Mouse (Mus musculus) liver, adult 2 months (tissue): ENCODE measurements at regions not wholly inside any gene's neighbourhood (a gene's known extent, or its start where the extent isn't known, plus 50 kb on each side); places are given as distances from the start of the nearest gene placed in this dataset.

Experiments
- CTCF ChIP-seq: fragments of 200-500 bp; IDR thresholded peaks from 2 replicates; pipeline ENCODE4 v1.5.1; 2011; ENCODE audit warnings: low read depth, low read length, control low read depth
- POLR2A ChIP-seq: fragments of 200-500 bp; IDR thresholded peaks from 2 replicates; pipeline ENCODE4 v1.6.1; 2011; ENCODE audit warnings: low read length, control low read depth; ENCODE audit not compliant: insufficient read depth; ENCODE audit errors: extremely low read depth

- TF ChIP-seq CTCF, result no peak
- TF ChIP-seq POLR2A, result no peak
Observed at GRCm38 (mm10) chr8:33123061-33123587, 305.4 kb upstream of the 5930422O12Rik start.
